Mouse (Mus musculus): ENCODE measurements at regions not wholly inside any gene's neighbourhood (a gene's known extent, or its start where the extent isn't known, plus 50 kb on each side); places are given as distances from the start of the nearest gene placed in this dataset.

GRCm38 (mm10) chr6:94957172-94957668 lies 159.8 kb upstream of the Kbtbd8 start:
- no peak for DNase-seq

GRCm38 (mm10) chr6:94954580-94954979 lies 162.5 kb upstream of the Kbtbd8 start:
- DNase-seq, result no peak

GRCm38 (mm10) chr6:94953658-94954057 lies 163.4 kb upstream of the Kbtbd8 start:
- no peak for DNase-seq

- DNase-seq, result no peak
These were observed 164.9 kb upstream of the Kbtbd8 start for GRCm38 (mm10) chr6:94951971-94952768.

GRCm38 (mm10) chr6:94950944-94951343 lies 166.1 kb upstream of the Kbtbd8 start:
- no peak for DNase-seq

GRCm38 (mm10) chr6:94950319-94950718 lies 166.7 kb upstream of the Kbtbd8 start:
- no peak for DNase-seq

- DNase-seq, result no peak
These were observed 170.6 kb upstream of the Kbtbd8 start for GRCm38 (mm10) chr6:94946352-94946900.

- no peak for DNase-seq
These were observed 171.3 kb upstream of the Kbtbd8 start for GRCm38 (mm10) chr6:94945715-94946114.

- no peak for DNase-seq
These were observed 172.8 kb upstream of the Kbtbd8 start for GRCm38 (mm10) chr6:94944196-94944595.

GRCm38 (mm10) chr6:94938949-94939348 lies 178.1 kb upstream of the Kbtbd8 start:
- no peak for DNase-seq

- DNase-seq, result no peak
These were observed 180.8 kb upstream of the Kbtbd8 start for GRCm38 (mm10) chr6:94936206-94936605.

- no peak for DNase-seq
These were observed 181.3 kb upstream of the Kbtbd8 start for GRCm38 (mm10) chr6:94935706-94936105.

- no peak for DNase-seq
These were observed 189.2 kb upstream of the Kbtbd8 start for GRCm38 (mm10) chr6:94927811-94928210.

- DNase-seq, result no peak
These were observed 190.3 kb upstream of the Kbtbd8 start for GRCm38 (mm10) chr6:94926652-94927211.

- no peak for DNase-seq
These were observed 191.6 kb upstream of the Kbtbd8 start for GRCm38 (mm10) chr6:94925408-94925807.

GRCm38 (mm10) chr6:94924338-94925039 lies 192.6 kb upstream of the Kbtbd8 start:
- DNase-seq, result no peak

GRCm38 (mm10) chr6:94921741-94922140 lies 195.3 kb upstream of the Kbtbd8 start:
- DNase-seq, result no peak

GRCm38 (mm10) chr6:94920770-94921169 lies 196.3 kb upstream of the Kbtbd8 start:
- DNase-seq, result no peak

GRCm38 (mm10) chr6:94919194-94919743 lies 197.8 kb upstream of the Kbtbd8 start:
- no peak for DNase-seq

- DNase-seq, result no peak
These were observed 201.0 kb upstream of the Kbtbd8 start for GRCm38 (mm10) chr6:94915842-94916620.

- DNase-seq, result no peak
These were observed 205.2 kb upstream of the Kbtbd8 start for GRCm38 (mm10) chr6:94911836-94912235.

- DNase-seq, result no peak
These were observed 205.7 kb upstream of the Kbtbd8 start for GRCm38 (mm10) chr6:94911374-94911773.
